25 mouse cellular contexts compared by ENCODE assay signal in the genomic region with DNA sequence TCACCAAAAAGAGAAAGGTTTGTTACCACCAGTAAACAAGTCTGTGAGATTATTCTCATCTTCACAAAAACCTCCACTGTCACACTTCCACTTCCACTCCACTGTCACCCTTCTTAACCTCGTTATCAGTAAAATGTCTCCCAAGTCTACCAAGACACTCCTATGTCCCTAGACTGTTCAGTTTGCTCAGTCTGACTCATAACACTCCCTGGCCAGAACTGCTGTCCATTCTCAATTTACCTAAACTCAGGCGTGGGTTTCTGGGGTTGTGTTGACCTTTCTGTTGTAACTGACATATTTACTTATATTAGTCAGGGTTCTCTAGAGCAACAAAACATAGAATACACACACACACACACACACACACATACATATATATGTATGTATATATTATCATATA.
"Had no signal": no experiment of that assay in that cellular context is flagged by ENCODE, and none has a peak within 500 bp of the region (broad histone marks: within the 10 kb centered on the region; RNA-seq: fewer than 3 reads in every experiment).

No protein-coding gene starts in this region.

- H3K36me3 ChIP-seq: heart, embryonic 10.5 days; heart, embryonic 12.5 days; hindbrain, embryonic 13.5 days; hindbrain, embryonic 15.5 days; kidney, embryonic 15.5 days; limb, embryonic 13.5 days; limb, embryonic 15.5 days; liver, embryonic 12.5 days had no signal

- H3K9ac ChIP-seq: heart, embryonic 12.5 days; hindbrain, embryonic 13.5 days; hindbrain, embryonic 15.5 days; kidney, embryonic 15.5 days; limb, embryonic 13.5 days; limb, embryonic 15.5 days; liver, embryonic 12.5 days had no signal

- DNase-seq: gastrocnemius, adult 2 months; gastrocnemius, postnatal 14 days; gastrocnemius, postnatal 36 days; heart, adult 18-20 months; heart, postnatal 10 days; heart, postnatal 36 days; kidney, adult 11 months; kidney, adult 2 months; kidney, adult 9 months; kidney, postnatal 14 days; kidney, postnatal 36 days; layer of hippocampus, adult 9-11 months; layer of hippocampus, postnatal 36 days; left cerebral cortex, postnatal 4 days had no signal

- H3K27ac ChIP-seq: gastrocnemius, adult 2 months; heart, embryonic 10.5 days; hindbrain, embryonic 13.5 days; hindbrain, embryonic 15.5 days; hindbrain, postnatal 0 days; kidney, embryonic 15.5 days; kidney, postnatal 0 days; limb, embryonic 13.5 days; limb, embryonic 15.5 days; liver, embryonic 12.5 days had no signal

- ATAC-seq: hindbrain, postnatal 0 days; intestine, embryonic 16.5 days; liver, embryonic 12.5 days had no signal

- H3K27me3 ChIP-seq: hindbrain, embryonic 13.5 days; hindbrain, embryonic 15.5 days had no signal

- H3K9me3 ChIP-seq: heart, embryonic 10.5 days; heart, embryonic 12.5 days; hindbrain, embryonic 13.5 days; hindbrain, embryonic 15.5 days; kidney, embryonic 15.5 days; limb, embryonic 13.5 days; limb, embryonic 15.5 days; liver, embryonic 12.5 days had no signal

- H3K4me3 ChIP-seq: gastrocnemius, adult 2 months; heart, embryonic 10.5 days; heart, embryonic 12.5 days; hindbrain, embryonic 13.5 days; hindbrain, embryonic 15.5 days; kidney, embryonic 15.5 days; limb, embryonic 13.5 days; limb, embryonic 15.5 days; liver, embryonic 12.5 days had no signal

- H3K4me2 ChIP-seq: heart, embryonic 12.5 days; hindbrain, embryonic 13.5 days; hindbrain, embryonic 15.5 days; kidney, embryonic 15.5 days; limb, embryonic 13.5 days; limb, embryonic 15.5 days; liver, embryonic 12.5 days had no signal
